Mouse (Mus musculus) ES-Bruce4 (cell line): ENCODE results near the gene Tnfrsf21. TPM values are rescaled to one million over a fixed set of nuclear protein-coding genes. Genes with fewer than 3 reads are reported as not detected.

Source experiments
- H3K27ac ChIP-seq: 2 replicates; pipeline ENCODE4 v1.5.1; 2012; ENCODE audit warnings: low read length, inconsistent platforms; ENCODE audit not compliant: insufficient read depth
- H3K27me3 ChIP-seq: 2 replicates; pipeline ENCODE4 v1.6.1; 2012; ENCODE audit warnings: mild to moderate bottlenecking, low read length, inconsistent platforms; ENCODE audit not compliant: control insufficient read depth, poor library complexity, insufficient read depth, severe bottlenecking
- H3K36me3 ChIP-seq: 2 replicates; pipeline ENCODE4 v1.6.1; 2012; ENCODE audit warnings: inconsistent platforms, mild to moderate bottlenecking, low read length, moderate library complexity; ENCODE audit not compliant: control insufficient read depth, poor library complexity, insufficient read depth, severe bottlenecking
- H3K4me1 ChIP-seq: one replicate; pipeline ENCODE4 v1.8.1; 2011; ENCODE audit warnings: low read length; ENCODE audit not compliant: control insufficient read depth, insufficient read depth
- H3K4me3 ChIP-seq: 2 replicates; pipeline ENCODE4 v1.5.1; 2011; ENCODE audit warnings: low read depth, mild to moderate bottlenecking, low read length
- H3K9ac ChIP-seq: 2 replicates; pipeline ENCODE4 v1.6.1; 2012; ENCODE audit warnings: low read depth, mild to moderate bottlenecking, inconsistent platforms; ENCODE audit not compliant: poor library complexity, severe bottlenecking
- H3K9me3 ChIP-seq: replicated peaks from 2 replicates; pipeline ENCODE4 v1.6.1; 2012; ENCODE audit warnings: mild to moderate bottlenecking, low read length, inconsistent platforms; ENCODE audit not compliant: control insufficient read depth, poor library complexity, insufficient read depth, severe bottlenecking
- CTCF ChIP-seq: IDR thresholded peaks from one replicate; pipeline ENCODE4 v1.8.1; 2011; ENCODE audit warnings: low read depth, low read length
- EP300 ChIP-seq: IDR thresholded peaks from 2 replicates; pipeline ENCODE4 v1.6.1; 2011; ENCODE audit warnings: low read depth, low read length; ENCODE audit not compliant: insufficient read depth
- POLR2A ChIP-seq: IDR thresholded peaks from one replicate; pipeline ENCODE4 v1.8.1; 2011; ENCODE audit warnings: low read length; ENCODE audit not compliant: insufficient read depth
- polyA plus RNA-seq: library from polyadenylated mRNA; stranded (reverse); fragments of >200 nt; gene quantifications from 2 replicates; pipeline ENCODE4 v1.2.4, GENCODE M21; 2011; ENCODE audit warnings: low read depth; ENCODE audit not compliant: missing spikeins, insufficient read depth, insufficient read length

Gene Tnfrsf21
- polyA plus RNA-seq, 1 experiment: 13.1 TPM

GRCm38 (mm10) chr17:42981806-42982205 lies 34.5 kb upstream of the Tnfrsf21 start:
- Histone ChIP-seq H3K4me3 (no peak overlapping the region), H3K27me3 (no peaks in the 10 kb centered on the region), H3K27ac (no peak overlapping the region), H3K9ac (no peak overlapping the region), H3K9me3 (no peaks in the 10 kb centered on the region), H3K4me1 (no peaks in the 10 kb centered on the region), H3K36me3 (no peaks in the 10 kb centered on the region)
- TF ChIP-seq CTCF: no peak
- no peak for TF ChIP-seq EP300
- TF ChIP-seq POLR2A: no peak

DNA sequence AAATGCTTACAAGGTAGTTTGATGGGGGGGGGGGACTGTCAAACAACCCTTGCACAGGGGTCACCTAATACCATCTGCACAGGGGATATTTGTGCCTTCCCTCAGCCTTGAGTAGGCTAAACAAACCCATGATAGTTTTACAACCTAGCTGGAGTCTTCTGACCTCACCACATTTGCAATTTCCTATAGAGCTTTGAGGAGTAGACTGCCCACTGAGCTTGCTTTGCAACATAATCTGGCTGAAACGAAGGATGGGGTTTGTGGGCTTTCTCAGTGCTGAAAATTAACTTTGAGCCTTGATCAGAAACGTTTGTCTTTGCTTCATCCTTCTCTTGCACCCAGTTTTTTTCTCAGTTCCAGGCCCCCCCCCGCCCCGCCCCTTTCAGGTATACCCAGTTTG lies 33.8 kb upstream of the Tnfrsf21 start:
- Histone ChIP-seq H3K4me3 (no peak overlapping the region), H3K9me3 (no peaks in the 10 kb centered on the region), H3K36me3 (no peaks in the 10 kb centered on the region), H3K9ac (no peak overlapping the region), H3K27me3 (no peaks in the 10 kb centered on the region), H3K4me1 (no peaks in the 10 kb centered on the region), H3K27ac (no peak overlapping the region)
- TF ChIP-seq CTCF (no peak), EP300 (no peak), POLR2A (no peak)

- Histone ChIP-seq H3K4me1 (no peaks in the 10 kb centered on the region), H3K27ac (no peak overlapping the region), H3K9ac (no peak overlapping the region), H3K4me3 (no peak overlapping the region), H3K36me3 (no peaks in the 10 kb centered on the region), H3K9me3 (no peaks in the 10 kb centered on the region), H3K27me3 (no peaks in the 10 kb centered on the region)
- TF ChIP-seq CTCF (peak; percentile 51), POLR2A (no peak)
These were observed 30.3 kb upstream of the Tnfrsf21 start for GRCm38 (mm10) chr17:42985837-42986589.

DNA sequence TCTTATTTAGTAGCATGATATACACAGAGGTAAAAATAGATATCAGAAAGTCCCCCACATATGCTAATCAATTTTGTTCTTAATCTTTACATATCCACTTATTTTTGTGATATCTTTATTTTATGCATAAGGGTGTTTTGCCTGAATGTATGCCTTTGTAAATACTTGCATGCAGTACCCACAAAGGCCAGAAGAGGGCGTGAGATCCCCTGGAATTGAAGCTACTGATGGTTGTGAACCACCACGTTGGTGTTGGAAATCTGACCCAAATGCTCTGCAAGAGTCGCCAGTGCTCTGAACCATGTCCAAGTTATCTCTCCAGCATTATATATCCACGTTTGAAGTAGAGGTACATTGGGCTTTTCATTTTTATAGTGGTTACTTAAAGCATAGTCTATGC lies 28.7 kb upstream of the Tnfrsf21 start:
- TF ChIP-seq CTCF (peak; percentile 38), POLR2A (no peak), EP300 (no peak)
- no peaks in the 10 kb centered on the region for H3K27me3 ChIP-seq
- H3K27ac ChIP-seq: no peak overlapping the region
- no peaks in the 10 kb centered on the region for H3K36me3 ChIP-seq
- H3K4me3 ChIP-seq: no peak overlapping the region
- H3K9me3 ChIP-seq: no peaks in the 10 kb centered on the region
- H3K9ac ChIP-seq: no peak overlapping the region
- H3K4me1 ChIP-seq: no peaks in the 10 kb centered on the region

DNA sequence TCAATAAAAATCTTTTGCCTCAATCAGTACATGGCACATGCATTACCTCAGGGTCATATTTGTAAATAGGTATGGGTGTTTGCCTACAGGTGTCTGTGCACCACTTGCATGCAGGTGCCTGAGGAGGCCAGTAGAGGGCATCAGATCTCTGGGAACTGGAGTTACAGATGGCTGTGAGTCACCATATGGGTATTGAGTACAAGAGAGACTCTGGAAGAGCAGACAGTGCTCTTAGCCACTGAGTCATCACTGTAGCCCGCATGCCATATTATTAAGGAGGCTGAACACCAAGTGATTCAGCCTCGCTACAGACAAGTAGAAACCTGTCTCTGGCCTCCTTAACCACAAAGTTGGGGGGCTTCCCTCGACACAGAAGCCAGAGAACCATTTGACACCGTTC lies 26.4 kb upstream of the Tnfrsf21 start:
- Histone ChIP-seq H3K27ac (no peak overlapping the region), H3K9ac (no peak overlapping the region), H3K4me1 (no peaks in the 10 kb centered on the region), H3K4me3 (no peak overlapping the region), H3K36me3 (no peaks in the 10 kb centered on the region), H3K27me3 (no peaks in the 10 kb centered on the region; the same call in 1 of the 2 replicates), H3K9me3 (no peaks in the 10 kb centered on the region)
- peak; percentile 70 for TF ChIP-seq CTCF
- no peak for TF ChIP-seq EP300

- no peaks in the 10 kb centered on the region for H3K9me3 ChIP-seq
- H3K4me3 ChIP-seq: 0 out of 2 replicates have a peak overlapping the region, but pooled peaks have one; percentile 0
- H3K27ac ChIP-seq: no peak overlapping the region
- no peak for TF ChIP-seq POLR2A
- no peak for TF ChIP-seq CTCF
- TF ChIP-seq EP300: no peak
- no peaks in the 10 kb centered on the region; the same call in 1 of the 2 replicates for H3K27me3 ChIP-seq
- no peak overlapping the region for H3K9ac ChIP-seq
- no peaks in the 10 kb centered on the region for H3K4me1 ChIP-seq
- no peaks in the 10 kb centered on the region for H3K36me3 ChIP-seq
These were observed 25.2 kb upstream of the Tnfrsf21 start for GRCm38 (mm10) chr17:42991112-42991511.
